Mouse (Mus musculus) ovary, postnatal 10 days (tissue): Measurements from ENCODE around the gene Tulp2.

Source experiments
- DNase-seq: peaks from one replicate; pipeline ENCODE4 v3.0.0; 2022; ENCODE audit warnings: low spot score

Tulp2 gene

GRCm38 (mm10) chr7:45555787-45556186, 74.1 kb downstream of the Tulp2 start:
- DNase-seq, result no peak

- no peak for DNase-seq
Measured at GRCm38 (mm10) chr7:45558907-45559306, 77.2 kb downstream of the Tulp2 start.

GRCm38 (mm10) chr7:45560241-45560640, 78.6 kb downstream of the Tulp2 start:
- DNase-seq, result no peak

GRCm38 (mm10) chr7:45560843-45561623, 79.4 kb downstream of the Tulp2 start:
- DNase-seq, result peak; percentile 66

- DNase-seq, result no peak
Measured at GRCm38 (mm10) chr7:45561624-45562520, 80.2 kb downstream of the Tulp2 start.

- no peak for DNase-seq
Measured at GRCm38 (mm10) chr7:45564811-45565210, 83.1 kb downstream of the Tulp2 start.

GRCm38 (mm10) chr7:45565446-45565845, 83.8 kb downstream of the Tulp2 start:
- no peak for DNase-seq

GRCm38 (mm10) chr7:45567112-45567779, 85.6 kb downstream of the Tulp2 start:
- no peak for DNase-seq

GRCm38 (mm10) chr7:45567780-45568516, 86.3 kb downstream of the Tulp2 start:
- peak; percentile 70 for DNase-seq

GRCm38 (mm10) chr7:45568601-45569473, 87.2 kb downstream of the Tulp2 start:
- no peak for DNase-seq

GRCm38 (mm10) chr7:45570103-45570741, 88.5 kb downstream of the Tulp2 start, which contains the start of gene Bcat2:
TSS of gene Bcat2 (plus strand) at chr7:45570153.
- peak; percentile 43 for DNase-seq

- no peak for DNase-seq
Measured at GRCm38 (mm10) chr7:45571966-45572365, 90.3 kb downstream of the Tulp2 start.
